Mouse (Mus musculus): Measurements from ENCODE around the gene Cnga1. TPM values are rescaled to one million over a fixed set of nuclear protein-coding genes. Genes with fewer than 3 reads are reported as not detected.

Gene Cnga1
- 1.4 and 1.6 TPM in 2 replicates for polyA plus RNA-seq (2012; rRNA removed)

DNA sequence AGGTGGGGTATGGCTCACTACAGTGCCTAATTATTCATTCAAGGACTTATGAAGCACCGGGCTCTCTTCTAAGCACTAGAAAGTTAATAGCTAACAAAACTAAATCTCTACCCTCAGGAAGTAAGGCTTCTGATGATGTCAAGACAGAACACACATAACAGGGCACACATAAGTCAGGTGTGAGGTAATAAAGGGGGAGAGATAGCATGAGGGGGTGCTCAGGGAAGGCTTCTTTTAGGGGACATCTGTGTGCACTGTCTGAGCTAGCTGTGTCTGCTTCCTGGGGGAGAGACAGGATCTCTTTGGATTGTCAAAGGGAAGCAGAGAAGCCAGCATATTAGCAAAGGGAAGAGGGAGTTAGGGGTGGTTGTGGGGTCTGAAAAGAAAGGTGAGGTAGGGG, at the start of gene Cnga1:
Gene Cnga1 (minus strand): TSS at position 101 of the 400 bp plus-strand sequence.
- H3K4me3 ChIP-seq (ENCODE audit: control insufficient read depth, insufficient read depth, low read length) = no peak within 1 kb of the TSS
- no peaks in the 10 kb centered on the region for H3K27me3 ChIP-seq (ENCODE audit: control insufficient read depth, insufficient read depth, low read length)
- H3K27ac ChIP-seq (ENCODE audit: control insufficient read depth, insufficient read depth, low read length) = no peak within 1 kb of the TSS
- peaks cover 19% of the 10 kb centered on the region for H3K4me1 ChIP-seq (replicated peaks; ENCODE audit: control insufficient read depth, insufficient read depth, low read length)
- DNase-seq = no peak
- 96% methylated on average over 1 of the region's 1 CpGs for WGBS
- H3K36me3 ChIP-seq (ENCODE audit: control insufficient read depth, insufficient read depth, low read length) = no peaks in the 10 kb centered on the region
- no peak for TF ChIP-seq CTCF (IDR thresholded peaks at IDR 0.05; ENCODE audit: borderline replicate concordance, control insufficient read depth, extremely low read depth, insufficient read depth, low read length, poor library complexity)
- no peak for TF ChIP-seq POLR2A (IDR thresholded peaks at IDR 0.05; ENCODE audit: control insufficient read depth, extremely low read depth, insufficient read depth, low read length, poor library complexity)

DNA sequence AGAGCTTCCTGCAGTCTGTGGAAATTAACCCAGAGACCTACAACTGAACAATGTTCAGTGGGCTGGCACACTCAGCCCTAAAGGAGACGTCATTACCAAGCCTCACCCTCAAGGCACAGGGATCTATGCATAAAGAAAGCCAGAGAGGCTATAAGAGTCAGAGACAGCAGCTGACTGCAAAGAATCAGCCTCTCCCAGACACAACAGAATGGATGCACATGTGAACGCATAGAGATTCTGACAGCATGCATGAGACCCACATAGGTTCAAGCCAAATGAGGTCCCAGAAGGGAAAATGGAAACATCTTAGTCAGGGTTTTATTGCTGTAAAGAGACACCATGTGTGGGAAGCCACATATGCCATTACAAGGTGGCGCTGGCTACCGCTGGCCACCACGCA, 46.4 kb upstream of the Cnga1 start:
- Histone ChIP-seq H3K27me3 (ENCODE audit: control insufficient read depth, insufficient read depth, low read length) (no peaks in the 10 kb centered on the region), H3K4me3 (ENCODE audit: control insufficient read depth, insufficient read depth, low read length) (no peak overlapping the region), H3K27ac (ENCODE audit: control insufficient read depth, insufficient read depth, low read length) (no peak overlapping the region), H3K36me3 (ENCODE audit: control insufficient read depth, insufficient read depth, low read length) (peaks cover 4% of the 10 kb centered on the region; the same call in 1 of the 2 replicates), H3K4me1 (replicated peaks; ENCODE audit: control insufficient read depth, insufficient read depth, low read length) (no peaks in the 10 kb centered on the region)
- TF ChIP-seq CTCF (IDR thresholded peaks at IDR 0.05; ENCODE audit: borderline replicate concordance, control insufficient read depth, extremely low read depth, insufficient read depth, low read length, poor library complexity) (no peak), POLR2A (IDR thresholded peaks at IDR 0.05; ENCODE audit: control insufficient read depth, extremely low read depth, insufficient read depth, low read length, poor library complexity) (no peak)
- over 99% methylated on average over 5 of the region's 5 CpGs for WGBS
- no peak for DNase-seq

DNA sequence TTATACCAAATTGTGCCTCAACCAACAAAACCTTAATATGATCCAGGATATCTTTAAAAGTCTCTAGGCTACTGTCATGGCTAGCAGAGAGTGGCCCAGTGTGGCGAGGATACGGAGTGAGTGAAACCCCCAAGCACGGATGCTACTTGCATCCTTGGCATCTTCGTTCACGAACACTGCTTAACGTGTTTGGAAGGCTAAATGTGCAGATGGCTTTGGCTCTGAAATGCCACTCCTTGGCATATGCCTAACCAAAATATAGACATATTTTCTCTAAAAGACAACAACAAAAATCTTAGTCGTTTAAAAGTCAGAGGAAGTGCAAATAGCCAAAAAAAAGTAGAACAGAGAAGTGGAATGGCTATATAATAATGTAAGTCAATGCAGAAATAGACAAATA, 45.5 kb upstream of the Cnga1 start:
- Histone ChIP-seq H3K4me1 (replicated peaks; ENCODE audit: control insufficient read depth, insufficient read depth, low read length) (no peaks in the 10 kb centered on the region), H3K27ac (ENCODE audit: control insufficient read depth, insufficient read depth, low read length) (no peak overlapping the region), H3K4me3 (ENCODE audit: control insufficient read depth, insufficient read depth, low read length) (no peak overlapping the region), H3K36me3 (ENCODE audit: control insufficient read depth, insufficient read depth, low read length) (no peaks in the 10 kb centered on the region), H3K27me3 (ENCODE audit: control insufficient read depth, insufficient read depth, low read length) (no peaks in the 10 kb centered on the region)
- DNase-seq = no peak
- 95% methylated on average over 7 of the region's 7 CpGs for WGBS
- TF ChIP-seq CTCF (IDR thresholded peaks at IDR 0.05; ENCODE audit: borderline replicate concordance, control insufficient read depth, extremely low read depth, insufficient read depth, low read length, poor library complexity) (no peak), POLR2A (IDR thresholded peaks at IDR 0.05; ENCODE audit: control insufficient read depth, extremely low read depth, insufficient read depth, low read length, poor library complexity) (no peak)

DNA sequence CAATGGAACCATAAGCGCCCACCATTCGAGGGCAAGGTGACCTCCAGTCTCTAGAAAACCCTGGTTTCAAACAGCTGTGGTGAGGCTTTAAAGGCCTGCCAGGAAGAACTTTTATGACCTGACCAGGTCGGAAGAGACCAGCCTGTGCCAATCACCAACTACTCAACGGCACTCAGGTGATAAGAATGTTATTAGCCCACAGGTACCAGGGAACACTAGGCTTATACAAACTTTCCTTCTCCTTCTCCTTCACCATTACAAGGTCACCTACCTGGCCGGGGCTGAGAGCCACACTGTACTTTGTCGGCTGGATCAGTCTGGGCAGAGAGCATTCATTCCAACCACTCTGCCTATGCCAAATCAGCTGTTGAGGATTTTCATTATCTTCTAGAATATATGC, 37.4 kb upstream of the Cnga1 start:
- WGBS = 60% methylated on average over 6 of the region's 6 CpGs
- Histone ChIP-seq H3K4me1 (replicated peaks; ENCODE audit: control insufficient read depth, insufficient read depth, low read length) (peaks cover 6% of the 10 kb centered on the region), H3K27me3 (ENCODE audit: control insufficient read depth, insufficient read depth, low read length) (no peaks in the 10 kb centered on the region), H3K27ac (ENCODE audit: control insufficient read depth, insufficient read depth, low read length) (no peak overlapping the region), H3K4me3 (ENCODE audit: control insufficient read depth, insufficient read depth, low read length) (no peak overlapping the region), H3K36me3 (ENCODE audit: control insufficient read depth, insufficient read depth, low read length) (no peaks in the 10 kb centered on the region)
- TF ChIP-seq POLR2A (IDR thresholded peaks at IDR 0.05; ENCODE audit: control insufficient read depth, extremely low read depth, insufficient read depth, low read length, poor library complexity) = no peak
- no peak for TF ChIP-seq CTCF (IDR thresholded peaks at IDR 0.05; ENCODE audit: borderline replicate concordance, control insufficient read depth, extremely low read depth, insufficient read depth, low read length, poor library complexity)
- no peak for DNase-seq

DNA sequence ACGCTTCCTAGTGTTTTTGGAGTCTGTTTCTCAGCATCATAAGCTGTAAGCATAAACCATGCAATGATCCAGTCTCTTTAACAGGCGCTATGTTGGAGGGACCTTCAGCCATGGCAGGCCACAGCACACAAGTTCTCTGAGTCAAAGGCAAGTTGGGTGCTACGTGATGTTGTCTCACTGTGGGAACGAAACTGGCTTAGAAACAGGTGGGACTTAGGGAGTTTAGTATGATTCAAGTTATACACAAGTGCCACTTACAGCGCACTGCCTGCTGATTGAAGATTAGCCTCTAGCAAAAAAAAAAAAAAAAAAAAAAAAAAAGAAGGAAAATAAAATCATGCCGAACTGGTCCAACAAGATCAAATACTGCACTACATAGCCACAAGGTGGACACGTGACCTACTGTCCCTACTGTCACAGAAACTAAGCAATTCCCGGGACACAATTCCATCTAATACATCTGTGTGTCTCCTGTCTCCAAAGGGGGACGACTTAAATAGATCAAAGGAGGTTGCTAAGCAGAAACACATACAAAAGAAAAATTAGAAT, 31.0 kb upstream of the Cnga1 start:
- Histone ChIP-seq H3K27me3 (ENCODE audit: control insufficient read depth, insufficient read depth, low read length) (no peaks in the 10 kb centered on the region), H3K4me1 (replicated peaks; ENCODE audit: control insufficient read depth, insufficient read depth, low read length) (no peaks in the 10 kb centered on the region), H3K27ac (ENCODE audit: control insufficient read depth, insufficient read depth, low read length) (no peak overlapping the region), H3K4me3 (ENCODE audit: control insufficient read depth, insufficient read depth, low read length) (no peak overlapping the region), H3K36me3 (ENCODE audit: control insufficient read depth, insufficient read depth, low read length) (no peaks in the 10 kb centered on the region)
- TF ChIP-seq POLR2A (IDR thresholded peaks at IDR 0.05; ENCODE audit: control insufficient read depth, extremely low read depth, insufficient read depth, low read length, poor library complexity) (no peak), CTCF (IDR thresholded peaks at IDR 0.05; ENCODE audit: borderline replicate concordance, control insufficient read depth, extremely low read depth, insufficient read depth, low read length, poor library complexity) (no peak)
- no peak for DNase-seq
- WGBS = 93% methylated on average over 9 of the region's 9 CpGs

DNA sequence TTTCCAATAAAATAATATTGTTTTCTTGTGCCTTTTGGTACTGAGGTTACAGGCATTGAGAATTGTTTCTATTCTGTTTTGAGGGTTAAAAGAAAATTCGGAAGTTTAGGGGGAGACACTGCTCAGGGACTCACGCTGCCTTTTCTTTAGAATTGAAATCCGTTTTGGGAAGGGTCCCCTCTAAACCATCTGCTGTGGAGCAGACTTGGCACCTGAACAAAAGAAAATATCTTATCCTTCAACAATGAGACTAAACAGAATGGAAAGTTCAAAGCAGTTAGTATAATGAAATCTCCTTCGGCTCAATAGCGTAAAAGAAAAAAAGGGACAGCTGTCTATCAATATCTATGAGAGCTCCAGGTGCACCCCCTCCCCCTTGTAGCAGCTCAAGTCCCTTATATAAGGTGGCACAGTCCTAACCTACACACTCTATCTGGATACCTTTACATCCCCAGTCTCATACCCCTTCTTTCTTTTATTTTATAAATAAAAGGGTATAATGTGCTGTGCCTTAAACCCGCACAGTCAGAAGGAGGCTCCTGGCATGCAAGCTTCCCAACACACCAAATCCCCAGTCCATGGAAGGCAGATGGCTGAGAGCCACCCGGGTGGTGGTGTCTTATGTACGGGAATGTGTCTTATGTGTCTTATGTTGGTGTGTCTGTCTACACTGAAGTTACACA, 27.1 kb upstream of the Cnga1 start:
- no peaks in the 10 kb centered on the region for H3K27me3 ChIP-seq (ENCODE audit: control insufficient read depth, insufficient read depth, low read length)
- H3K4me3 ChIP-seq (ENCODE audit: control insufficient read depth, insufficient read depth, low read length) = no peak overlapping the region
- H3K36me3 ChIP-seq (ENCODE audit: control insufficient read depth, insufficient read depth, low read length) = 0 out of 2 replicates have a peak, but pooled peaks cover 3% of the 10 kb centered on the region
- H3K27ac ChIP-seq (ENCODE audit: control insufficient read depth, insufficient read depth, low read length) = no peak overlapping the region
- DNase-seq = no peak
- 95% methylated on average over 8 of the region's 8 CpGs for WGBS
- H3K4me1 ChIP-seq (replicated peaks; ENCODE audit: control insufficient read depth, insufficient read depth, low read length) = no peaks in the 10 kb centered on the region
- TF ChIP-seq CTCF (IDR thresholded peaks at IDR 0.05; ENCODE audit: borderline replicate concordance, control insufficient read depth, extremely low read depth, insufficient read depth, low read length, poor library complexity) = no peak
- no peak for TF ChIP-seq POLR2A (IDR thresholded peaks at IDR 0.05; ENCODE audit: control insufficient read depth, extremely low read depth, insufficient read depth, low read length, poor library complexity)
